Mouse (Mus musculus) midbrain, embryonic 12.5 days (tissue): ENCODE results near the gene Icos. TPM values are rescaled to one million over a fixed set of nuclear protein-coding genes. Genes with fewer than 3 reads are reported as not detected.

Experiments
- ATAC-seq: fragments of 200-750 bp; cut with Nextera tagmentation; 2 replicates; pipeline ENCODE4 v1.8.0; 2017; ENCODE audit warnings: low read depth, moderate TSS enrichment, moderate library complexity; ENCODE audit not compliant: low FRiP score
- H3K27ac ChIP-seq: fragments of 300-500 bp; sonication (generic); replicated peaks from 2 replicates; pipeline ENCODE4 v1.5.1; 2016; ENCODE audit warnings: mild to moderate bottlenecking
- H3K27me3 ChIP-seq: fragments of 300-500 bp; sonication (generic); 2 replicates; pipeline ENCODE4 v1.6.1; 2016; ENCODE audit warnings: mild to moderate bottlenecking
- H3K36me3 ChIP-seq: fragments of 300-500 bp; sonication (generic); 2 replicates; pipeline ENCODE4 v1.6.1; 2016
- H3K4me1 ChIP-seq: fragments of 300-500 bp; sonication (generic); 2 replicates; pipeline ENCODE4 v1.6.1; 2016
- H3K4me2 ChIP-seq: fragments of 300-500 bp; sonication (generic); replicated peaks from 2 replicates; pipeline ENCODE4 v1.6.1; 2016; ENCODE audit warnings: mild to moderate bottlenecking, moderate library complexity
- H3K4me3 ChIP-seq: fragments of 300-500 bp; sonication (generic); 2 replicates; pipeline ENCODE4 v1.5.1; 2016; ENCODE audit warnings: mild to moderate bottlenecking
- H3K9ac ChIP-seq: fragments of 300-500 bp; sonication (generic); replicated peaks from 2 replicates; pipeline ENCODE4 v1.6.1; 2016; ENCODE audit warnings: mild to moderate bottlenecking, moderate library complexity
- H3K9me3 ChIP-seq: fragments of 300-500 bp; sonication (generic); 2 replicates; pipeline ENCODE4 v1.6.1; 2016; ENCODE audit warnings: mild to moderate bottlenecking
- WGBS: fragments of 180-500 bp; shearing (Covaris S2); methylation state at CpG from one replicate; pipeline ENCODE4 v1.1.7; 2016; 5-methylcytosine and 5-hydroxymethylcytosine counted together
- polyA plus RNA-seq: library from polyadenylated mRNA; unstranded; fragments of >200 nt; fragmentation: Nextera tagmentation; extraction: Ambion mirVana; gene quantifications from 2 replicates; pipeline ENCODE4 v1.2.1, GENCODE M21; 2016

Gene Icos
- polyA plus RNA-seq, 1 experiment from 2014 or later = 0.09 TPM

- Histone ChIP-seq H3K36me3 (no peaks in the 10 kb centered on the region), H3K9ac (no peak overlapping the region), H3K4me2 (no peak overlapping the region), H3K27ac (no peak overlapping the region), H3K4me1 (no peaks in the 10 kb centered on the region), H3K9me3 (no peaks in the 10 kb centered on the region), H3K4me3 (no peak overlapping the region), H3K27me3 (peaks cover 6% of the 10 kb centered on the region; the same call in 1 of the 2 replicates)
- 98% methylated on average over 2 of the region's 2 CpGs for WGBS
- no peak for ATAC-seq
Observed at GRCm38 (mm10) chr1:61006229-61006628, 28.5 kb downstream of the Icos start.

- Histone ChIP-seq H3K27me3 (peaks cover 6% of the 10 kb centered on the region; the same call in 1 of the 2 replicates), H3K36me3 (no peaks in the 10 kb centered on the region), H3K4me3 (no peak overlapping the region), H3K9ac (no peak overlapping the region), H3K4me2 (no peak overlapping the region), H3K4me1 (no peaks in the 10 kb centered on the region), H3K9me3 (no peaks in the 10 kb centered on the region), H3K27ac (no peak overlapping the region)
- ATAC-seq = no peak
Observed at GRCm38 (mm10) chr1:61007516-61007915, 29.8 kb downstream of the Icos start.

- Histone ChIP-seq H3K36me3 (no peaks in the 10 kb centered on the region), H3K9me3 (no peaks in the 10 kb centered on the region), H3K4me1 (no peaks in the 10 kb centered on the region), H3K27me3 (no peaks in the 10 kb centered on the region), H3K9ac (no peak overlapping the region), H3K4me3 (no peak overlapping the region), H3K27ac (no peak overlapping the region), H3K4me2 (no peak overlapping the region)
- ATAC-seq = no peak
- WGBS = 93% methylated on average over 1 of the region's 1 CpGs
Observed at GRCm38 (mm10) chr1:61016578-61017118, 38.9 kb downstream of the Icos start.

GRCm38 (mm10) chr1:61026712-61027111, 49.0 kb downstream of the Icos start:
- ATAC-seq = no peak
- no peak overlapping the region for H3K4me2 ChIP-seq

GRCm38 (mm10) chr1:61027519-61027918, 49.8 kb downstream of the Icos start:
- H3K4me1 ChIP-seq = no peaks in the 10 kb centered on the region
- H3K9me3 ChIP-seq = no peaks in the 10 kb centered on the region
- H3K9ac ChIP-seq = no peak overlapping the region
- H3K36me3 ChIP-seq = no peaks in the 10 kb centered on the region
- no peak overlapping the region for H3K27ac ChIP-seq
- 89% methylated on average over 3 of the region's 3 CpGs for WGBS
- H3K4me3 ChIP-seq = no peak overlapping the region
- no peak for ATAC-seq
- no peaks in the 10 kb centered on the region for H3K27me3 ChIP-seq
- no peak overlapping the region for H3K4me2 ChIP-seq

More at GRCm38 (mm10) chr1:61026712-61027111, 49.0 kb downstream of the Icos start:
- Histone ChIP-seq H3K27me3 (no peaks in the 10 kb centered on the region), H3K9ac (no peak overlapping the region), H3K36me3 (no peaks in the 10 kb centered on the region), H3K9me3 (no peaks in the 10 kb centered on the region), H3K4me3 (no peak overlapping the region), H3K4me1 (no peaks in the 10 kb centered on the region), H3K27ac (no peak overlapping the region)
- 87% methylated on average over 5 of the region's 5 CpGs for WGBS

GRCm38 (mm10) chr1:61029919-61030318, 52.2 kb downstream of the Icos start:
- no peak for ATAC-seq
- no peak overlapping the region for H3K4me3 ChIP-seq
- WGBS = 48% methylated on average over 1 of the region's 1 CpGs
- H3K36me3 ChIP-seq = no peaks in the 10 kb centered on the region
- H3K27me3 ChIP-seq = no peaks in the 10 kb centered on the region
- no peak overlapping the region for H3K9ac ChIP-seq
- no peaks in the 10 kb centered on the region for H3K4me1 ChIP-seq
- no peak overlapping the region for H3K27ac ChIP-seq
- no peaks in the 10 kb centered on the region for H3K9me3 ChIP-seq
- no peak overlapping the region for H3K4me2 ChIP-seq

- Histone ChIP-seq H3K4me2 (no peak overlapping the region), H3K9ac (no peak overlapping the region), H3K27me3 (no peaks in the 10 kb centered on the region), H3K27ac (no peak overlapping the region), H3K4me1 (no peaks in the 10 kb centered on the region), H3K9me3 (no peaks in the 10 kb centered on the region), H3K4me3 (no peak overlapping the region), H3K36me3 (no peaks in the 10 kb centered on the region)
- no peak for ATAC-seq
Observed at GRCm38 (mm10) chr1:61030532-61030931, 52.8 kb downstream of the Icos start.

GRCm38 (mm10) chr1:61035270-61035669, 57.5 kb downstream of the Icos start:
- Histone ChIP-seq H3K9me3 (no peaks in the 10 kb centered on the region), H3K27me3 (no peaks in the 10 kb centered on the region), H3K36me3 (no peaks in the 10 kb centered on the region), H3K4me1 (no peaks in the 10 kb centered on the region), H3K9ac (no peak overlapping the region), H3K4me3 (no peak overlapping the region), H3K4me2 (no peak overlapping the region), H3K27ac (no peak overlapping the region)
- ATAC-seq = no peak
- 88% methylated on average over 1 of the region's 1 CpGs for WGBS

- H3K36me3 ChIP-seq = no peaks in the 10 kb centered on the region
- H3K27ac ChIP-seq = no peak overlapping the region
- 62% methylated on average over 4 of the region's 4 CpGs for WGBS
- no peaks in the 10 kb centered on the region for H3K4me1 ChIP-seq
- ATAC-seq = no peak
- H3K9ac ChIP-seq = no peak overlapping the region
- H3K4me3 ChIP-seq = no peak overlapping the region
- H3K27me3 ChIP-seq = no peaks in the 10 kb centered on the region
- no peak overlapping the region for H3K4me2 ChIP-seq
- H3K9me3 ChIP-seq = no peaks in the 10 kb centered on the region
Observed at GRCm38 (mm10) chr1:61038223-61038622, 60.5 kb downstream of the Icos start.

GRCm38 (mm10) chr1:61039310-61039709, 61.6 kb downstream of the Icos start:
- Histone ChIP-seq H3K27me3 (no peaks in the 10 kb centered on the region), H3K4me3 (no peak overlapping the region), H3K9ac (no peak overlapping the region), H3K4me1 (no peaks in the 10 kb centered on the region), H3K36me3 (no peaks in the 10 kb centered on the region), H3K9me3 (no peaks in the 10 kb centered on the region), H3K27ac (no peak overlapping the region), H3K4me2 (no peak overlapping the region)
- WGBS = 91% methylated on average over 4 of the region's 4 CpGs
- ATAC-seq = no peak

- Histone ChIP-seq H3K27ac (no peak overlapping the region), H3K4me3 (no peak overlapping the region), H3K4me2 (no peak overlapping the region), H3K27me3 (no peaks in the 10 kb centered on the region), H3K36me3 (no peaks in the 10 kb centered on the region), H3K9ac (no peak overlapping the region), H3K4me1 (no peaks in the 10 kb centered on the region), H3K9me3 (no peaks in the 10 kb centered on the region)
- WGBS = 89% methylated on average over 4 of the region's 4 CpGs
- ATAC-seq = no peak
Observed at GRCm38 (mm10) chr1:61040401-61040800, 62.7 kb downstream of the Icos start.

- Histone ChIP-seq H3K9me3 (no peaks in the 10 kb centered on the region), H3K27ac (no peak overlapping the region), H3K27me3 (no peaks in the 10 kb centered on the region), H3K4me2 (no peak overlapping the region), H3K4me3 (no peak overlapping the region), H3K9ac (no peak overlapping the region), H3K36me3 (no peaks in the 10 kb centered on the region), H3K4me1 (no peaks in the 10 kb centered on the region)
- no peak for ATAC-seq
- 94% methylated on average over 2 of the region's 2 CpGs for WGBS
Observed at GRCm38 (mm10) chr1:61042842-61043241, 65.1 kb downstream of the Icos start.

GRCm38 (mm10) chr1:61046055-61046705, 68.5 kb downstream of the Icos start:
- no peak for ATAC-seq
- Histone ChIP-seq H3K4me3 (no peak overlapping the region), H3K36me3 (no peaks in the 10 kb centered on the region), H3K4me1 (no peaks in the 10 kb centered on the region), H3K4me2 (no peak overlapping the region), H3K27me3 (no peaks in the 10 kb centered on the region), H3K9me3 (no peaks in the 10 kb centered on the region), H3K9ac (no peak overlapping the region), H3K27ac (no peak overlapping the region)
- 88% methylated on average over 3 of the region's 3 CpGs for WGBS
